Mouse (Mus musculus) forebrain, embryonic 16.5 days (tissue): ENCODE measurements around the gene Fabp6. TPM values are rescaled to one million over a fixed set of nuclear protein-coding genes. Genes with fewer than 3 reads are reported as not detected.
A peak's percentile ranks its signal among the peaks of the same experiment; 100 is the strongest.

Experiments
- ATAC-seq: fragments of 200-750 bp; cut with Nextera tagmentation; 2 replicates; pipeline ENCODE4 v1.8.0; 2017; ENCODE audit warnings: mild to moderate bottlenecking, moderate library complexity
- H3K27ac ChIP-seq: fragments of 300-500 bp; sonication (generic); 2 replicates; pipeline ENCODE4 v1.5.1; 2014; ENCODE audit warnings: low read length, control low read depth
- H3K27me3 ChIP-seq: fragments of 300-500 bp; sonication (generic); replicated peaks from 2 replicates; pipeline ENCODE4 v1.6.1; 2014; ENCODE audit warnings: low read length; ENCODE audit not compliant: control insufficient read depth, insufficient read depth
- H3K36me3 ChIP-seq: fragments of 300-500 bp; sonication (generic); 2 replicates; pipeline ENCODE4 v1.6.1; 2014; ENCODE audit not compliant: control insufficient read depth, insufficient read depth
- H3K4me1 ChIP-seq: fragments of 300-500 bp; sonication (generic); replicated peaks from 2 replicates; pipeline ENCODE4 v1.6.1; 2014; ENCODE audit warnings: low read length; ENCODE audit not compliant: control insufficient read depth, insufficient read depth
- H3K4me2 ChIP-seq: fragments of 300-500 bp; sonication (generic); 2 replicates; pipeline ENCODE4 v1.6.1; 2014; ENCODE audit warnings: mild to moderate bottlenecking, low read length, control low read depth
- H3K4me3 ChIP-seq: fragments of 300-500 bp; sonication (generic); replicated peaks from 2 replicates; pipeline ENCODE4 v1.5.1; 2014; ENCODE audit warnings: mild to moderate bottlenecking, low read length, control low read depth
- H3K9ac ChIP-seq: fragments of 300-500 bp; sonication (generic); replicated peaks from 2 replicates; pipeline ENCODE4 v1.6.1; 2014; ENCODE audit warnings: low read depth, low read length, control low read depth
- H3K9me3 ChIP-seq: fragments of 300-500 bp; sonication (generic); 2 replicates; pipeline ENCODE4 v1.6.1; 2016; ENCODE audit warnings: low read length; ENCODE audit not compliant: control insufficient read depth
- WGBS: fragments of 180-500 bp; shearing (Covaris S2); extraction: QIAGEN DNeasy Blood & Tissue Kit; methylation state at CpG from one replicate; pipeline ENCODE4 v1.1.7; 2014; 5-methylcytosine and 5-hydroxymethylcytosine counted together
- polyA plus RNA-seq: library from polyadenylated mRNA; unstranded; fragments of >200 nt; fragmentation: Nextera tagmentation; extraction: Ambion mirVana; gene quantifications from 2 replicates; pipeline ENCODE4 v1.2.1, GENCODE M21; 2015

Gene Fabp6
- polyA plus RNA-seq, 1 experiment from 2014 or later = not detected

GRCm38 (mm10) chr11:43559515-43560292 is 41.6 kb downstream of the Fabp6 start:
- H3K4me3 ChIP-seq = no peak overlapping the region
- no peak overlapping the region for H3K27ac ChIP-seq
- H3K36me3 ChIP-seq = peaks cover 3% of the 10 kb centered on the region; the same call in 1 of the 2 replicates
- H3K4me2 ChIP-seq = no peak overlapping the region
- whole genome bisulfite sequencing = 11% methylated on average over 6 of the region's 6 CpGs
- H3K4me1 ChIP-seq = peaks cover 11% of the 10 kb centered on the region
- no peaks in the 10 kb centered on the region for H3K9me3 ChIP-seq
- no peak overlapping the region for H3K9ac ChIP-seq
- H3K27me3 ChIP-seq = no peaks in the 10 kb centered on the region
- no peak; the same call in 1 of the 2 replicates for ATAC-seq

GRCm38 (mm10) chr11:43556538-43556937 is 44.8 kb downstream of the Fabp6 start:
- WGBS = 89% methylated on average over 11 of the region's 11 CpGs
- H3K4me2 ChIP-seq = no peak overlapping the region
- no peak overlapping the region for H3K9ac ChIP-seq
- H3K4me3 ChIP-seq = no peak overlapping the region
- H3K9me3 ChIP-seq = no peaks in the 10 kb centered on the region
- no peaks in the 10 kb centered on the region for H3K27me3 ChIP-seq
- peaks cover 3% of the 10 kb centered on the region; the same call in 1 of the 2 replicates for H3K36me3 ChIP-seq
- no peaks in the 10 kb centered on the region for H3K4me1 ChIP-seq
- ATAC-seq = no peak
- no peak overlapping the region for H3K27ac ChIP-seq

- ATAC-seq = no peak
- Histone ChIP-seq H3K9ac (no peak overlapping the region), H3K4me1 (peaks cover 21% of the 10 kb centered on the region), H3K4me2 (no peak overlapping the region), H3K36me3 (no peaks in the 10 kb centered on the region), H3K9me3 (no peaks in the 10 kb centered on the region), H3K27ac (no peak overlapping the region), H3K27me3 (no peaks in the 10 kb centered on the region), H3K4me3 (no peak overlapping the region)
- 85% methylated on average over 6 of the region's 6 CpGs for WGBS
Observed at GRCm38 (mm10) chr11:43552675-43553074, 48.7 kb downstream of the Fabp6 start.

GRCm38 (mm10) chr11:43551756-43552155 is 49.6 kb downstream of the Fabp6 start:
- no peaks in the 10 kb centered on the region for H3K27me3 ChIP-seq
- 90% methylated on average over 3 of the region's 3 CpGs for WGBS

GRCm38 (mm10) chr11:43549701-43550100 is 51.6 kb downstream of the Fabp6 start:
- ATAC-seq = no peak
- no peak overlapping the region for H3K9ac ChIP-seq
- H3K4me1 ChIP-seq = peaks cover 21% of the 10 kb centered on the region
- H3K36me3 ChIP-seq = no peaks in the 10 kb centered on the region
- H3K27ac ChIP-seq = no peak overlapping the region
- H3K4me2 ChIP-seq = no peak overlapping the region
- no peaks in the 10 kb centered on the region for H3K9me3 ChIP-seq
- no peak overlapping the region for H3K4me3 ChIP-seq
- WGBS = 46% methylated on average over 11 of the region's 11 CpGs
- no peaks in the 10 kb centered on the region for H3K27me3 ChIP-seq

More at GRCm38 (mm10) chr11:43551756-43552155, 49.6 kb downstream of the Fabp6 start:
- Histone ChIP-seq H3K4me2 (no peak overlapping the region), H3K36me3 (no peaks in the 10 kb centered on the region), H3K9me3 (no peaks in the 10 kb centered on the region), H3K4me3 (no peak overlapping the region), H3K9ac (no peak overlapping the region), H3K27ac (no peak overlapping the region), H3K4me1 (peaks cover 21% of the 10 kb centered on the region)
- ATAC-seq = no peak

- 41% methylated on average over 12 of the region's 12 CpGs for WGBS
- ATAC-seq = no peak
- H3K9me3 ChIP-seq = no peaks in the 10 kb centered on the region
- no peak overlapping the region for H3K9ac ChIP-seq
- no peak overlapping the region for H3K4me2 ChIP-seq
- no peak overlapping the region for H3K4me3 ChIP-seq
- H3K27ac ChIP-seq = peak overlapping the region; percentile 60
- no peaks in the 10 kb centered on the region for H3K36me3 ChIP-seq
- peaks cover 21% of the 10 kb centered on the region for H3K4me1 ChIP-seq
- H3K27me3 ChIP-seq = no peaks in the 10 kb centered on the region
Observed at GRCm38 (mm10) chr11:43548657-43549435, 52.5 kb downstream of the Fabp6 start.

- H3K9ac ChIP-seq = no peak overlapping the region
- no peaks in the 10 kb centered on the region for H3K9me3 ChIP-seq
- WGBS = 11% methylated on average over 7 of the region's 7 CpGs
- H3K27ac ChIP-seq = peak overlapping the region; percentile 60
- no peaks in the 10 kb centered on the region for H3K27me3 ChIP-seq
- peaks cover 21% of the 10 kb centered on the region for H3K4me1 ChIP-seq
- no peaks in the 10 kb centered on the region for H3K36me3 ChIP-seq
- peak; percentile 94 for ATAC-seq
- H3K4me3 ChIP-seq = no peak overlapping the region
- H3K4me2 ChIP-seq = no peak overlapping the region
Observed at GRCm38 (mm10) chr11:43548148-43548547, 53.2 kb downstream of the Fabp6 start.

- peaks cover 21% of the 10 kb centered on the region for H3K4me1 ChIP-seq
- H3K27ac ChIP-seq = no peak overlapping the region
- no peaks in the 10 kb centered on the region for H3K36me3 ChIP-seq
- H3K9me3 ChIP-seq = no peaks in the 10 kb centered on the region
- H3K9ac ChIP-seq = no peak overlapping the region
- no peak for ATAC-seq
- no peak overlapping the region for H3K4me2 ChIP-seq
- WGBS = 21% methylated on average over 4 of the region's 4 CpGs
- H3K27me3 ChIP-seq = no peaks in the 10 kb centered on the region
- no peak overlapping the region for H3K4me3 ChIP-seq
Observed at GRCm38 (mm10) chr11:43546678-43547077, 54.7 kb downstream of the Fabp6 start.
